Mouse (Mus musculus) limb, embryonic 14.5 days (tissue): Measurements from ENCODE around the gene Slc19a1. TPM values are rescaled to one million over a fixed set of nuclear protein-coding genes. Genes with fewer than 3 reads are reported as not detected.

Experiments used
- ATAC-seq: fragments of 200-750 bp; cut with Nextera tagmentation; 2 replicates; pipeline ENCODE4 v1.8.0; 2017; ENCODE audit warnings: low read depth, moderate number of reproducible peaks, moderate TSS enrichment; ENCODE audit not compliant: low FRiP score
- DNase-seq: peaks from one replicate; pipeline ENCODE4 v3.0.0-alpha.2; 2015; ENCODE audit warnings: low spot score
- H3K27ac ChIP-seq: fragments of 300-500 bp; sonication (generic); replicated peaks from 2 replicates; pipeline ENCODE4 v1.5.1; 2014; ENCODE audit warnings: low read depth, mild to moderate bottlenecking, low read length, moderate library complexity, mixed read lengths
- H3K27me3 ChIP-seq: fragments of 300-500 bp; sonication (generic); 2 replicates; pipeline ENCODE4 v1.6.1; 2014; ENCODE audit warnings: low read length, mixed read lengths; ENCODE audit not compliant: control insufficient read depth, insufficient read depth
- H3K36me3 ChIP-seq: fragments of 300-500 bp; sonication (generic); 2 replicates; pipeline ENCODE4 v1.6.1; 2014; ENCODE audit warnings: mild to moderate bottlenecking, low read length, moderate library complexity, mixed read lengths; ENCODE audit not compliant: control insufficient read depth, insufficient read depth
- H3K4me1 ChIP-seq: fragments of 300-500 bp; sonication (generic); 2 replicates; pipeline ENCODE4 v1.6.1; 2014; ENCODE audit warnings: antibody characterized with exemption, low read length, mixed read lengths; ENCODE audit not compliant: control insufficient read depth, insufficient read depth
- H3K4me2 ChIP-seq: fragments of 300-500 bp; sonication (generic); replicated peaks from 2 replicates; pipeline ENCODE4 v1.6.1; 2014; ENCODE audit warnings: low read depth, mild to moderate bottlenecking, low read length, moderate library complexity; ENCODE audit not compliant: severe bottlenecking
- H3K4me3 ChIP-seq: fragments of 300-500 bp; sonication (generic); replicated peaks from 2 replicates; pipeline ENCODE4 v1.5.1; 2014; ENCODE audit warnings: low read length
- H3K9ac ChIP-seq: fragments of 300-500 bp; sonication (generic); 2 replicates; pipeline ENCODE4 v1.6.1; 2014; ENCODE audit warnings: mild to moderate bottlenecking, low read depth, low read length, moderate library complexity; ENCODE audit not compliant: severe bottlenecking
- H3K9me3 ChIP-seq: fragments of 300-500 bp; sonication (generic); 2 replicates; pipeline ENCODE4 v1.6.1; 2016; ENCODE audit warnings: low read length; ENCODE audit not compliant: control insufficient read depth
- POLR2A ChIP-seq: fragments of 200-500 bp; IDR thresholded peaks from 2 replicates; pipeline ENCODE4 v1.8.0; 2012; ENCODE audit warnings: inconsistent platforms, mild to moderate bottlenecking, moderate library complexity, borderline replicate concordance; ENCODE audit not compliant: insufficient read depth, insufficient read length; ENCODE audit errors: extremely low read depth
- WGBS: fragments of 180-500 bp; shearing (Covaris S2); extraction: QIAGEN DNeasy Blood & Tissue Kit; methylation state at CpG from one replicate; pipeline ENCODE4 v1.1.7; 2014; 5-methylcytosine and 5-hydroxymethylcytosine counted together
- polyA plus RNA-seq, 2 experiments: library from polyadenylated mRNA; depleted of rRNA in 1 of 2; stranded (reverse) in 1 of 2; unstranded in 1 of 2; fragments of >200 nt; fragmentation: Nextera tagmentation in 1 of 2; extraction: Ambion mirVana in 1 of 2; gene quantifications; 2 replicates each; pipeline versions ENCODE4 v1.2.1 to v1.2.3; 2012 to 2014

The Slc19a1 gene
- polyA plus RNA-seq, 2 experiments = 30.5 to 47.1 TPM

GRCm38 (mm10) chr10:77056768-77057167 is 24.7 kb downstream of the Slc19a1 start:
- DNase-seq (no peak), ATAC-seq (no peak)
- Histone ChIP-seq H3K4me3 (no peak overlapping the region), H3K9ac (0 out of 2 replicates have a peak overlapping the region, but pooled peaks have one; percentile 13), H3K36me3 (peaks cover 11% of the 10 kb centered on the region), H3K27me3 (no peaks in the 10 kb centered on the region), H3K9me3 (no peaks in the 10 kb centered on the region), H3K4me1 (no peaks in the 10 kb centered on the region), H3K27ac (0 out of 2 replicates have a peak overlapping the region, but pooled peaks have one; percentile 4), H3K4me2 (no peak overlapping the region)
- 69% methylated on average over 10 of the region's 10 CpGs for WGBS
- no peak for TF ChIP-seq POLR2A

DNA sequence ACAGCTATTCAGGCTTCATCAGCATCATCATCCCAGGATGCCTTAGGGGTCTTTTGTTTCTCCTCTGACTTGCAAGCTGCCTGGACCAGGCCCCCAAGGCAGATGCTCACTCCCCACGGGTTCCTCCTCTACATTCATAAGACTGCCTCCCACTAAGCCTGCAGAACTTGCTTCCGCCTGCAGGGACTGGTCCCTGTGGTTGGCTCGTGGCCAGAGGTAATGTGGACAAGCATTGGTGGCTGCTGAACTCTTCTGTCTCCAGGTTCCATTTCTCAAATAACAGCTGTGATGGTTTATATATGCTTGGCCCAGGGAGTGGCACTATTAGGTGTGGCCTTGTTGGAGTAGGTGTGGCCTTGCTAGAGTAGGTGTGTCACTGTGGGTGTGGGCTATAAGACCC is 29.4 kb downstream of the Slc19a1 start:
- Histone ChIP-seq H3K9me3 (no peaks in the 10 kb centered on the region), H3K27ac (no peak overlapping the region), H3K4me3 (no peak overlapping the region), H3K27me3 (no peaks in the 10 kb centered on the region), H3K9ac (no peak overlapping the region), H3K4me1 (no peaks in the 10 kb centered on the region), H3K4me2 (no peak overlapping the region), H3K36me3 (no peaks in the 10 kb centered on the region; the same call in 1 of the 2 replicates)
- ATAC-seq (no peak), DNase-seq (no peak)
- WGBS = 71% methylated on average over 3 of the region's 3 CpGs
- TF ChIP-seq POLR2A = no peak

DNA sequence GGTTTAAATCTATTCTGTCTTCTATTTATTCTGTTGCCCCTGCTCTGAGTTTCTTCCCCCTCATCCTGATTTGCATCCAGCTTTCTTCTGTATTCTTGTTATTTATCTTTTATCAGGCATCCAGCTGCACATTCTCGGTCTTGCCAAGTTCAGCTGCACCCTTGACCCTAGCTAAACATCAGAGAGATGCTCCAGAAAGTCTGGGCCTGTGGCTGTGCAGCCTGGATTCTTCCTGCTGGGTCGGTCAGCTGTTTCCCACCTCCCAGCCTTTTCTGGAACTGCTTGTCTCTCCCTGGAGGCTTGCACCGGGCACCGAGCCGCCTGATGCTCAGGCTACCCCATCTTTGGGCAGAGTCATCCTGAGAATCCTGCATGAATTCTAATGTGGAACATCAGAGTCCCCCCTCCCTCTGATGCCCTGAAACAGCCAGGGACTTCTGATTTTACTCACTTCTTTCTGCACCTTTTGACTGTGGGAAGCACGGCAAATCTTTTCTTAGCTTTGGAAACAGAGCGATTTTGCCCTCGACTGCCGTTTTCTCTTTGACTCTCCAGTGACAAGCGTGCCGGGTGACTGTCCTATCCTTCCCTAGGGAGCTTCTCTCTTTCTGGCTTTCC is 30.5 kb downstream of the Slc19a1 start:
- ATAC-seq (no peak), DNase-seq (no peak)
- TF ChIP-seq POLR2A = no peak
- no peak overlapping the region for H3K27ac ChIP-seq
- no peaks in the 10 kb centered on the region for H3K4me1 ChIP-seq
- H3K4me3 ChIP-seq = no peak overlapping the region
- H3K27me3 ChIP-seq = no peaks in the 10 kb centered on the region
- H3K9ac ChIP-seq = no peak overlapping the region
- H3K36me3 ChIP-seq = no peaks in the 10 kb centered on the region; the same call in 1 of the 2 replicates
- H3K4me2 ChIP-seq = no peak overlapping the region
- WGBS = 85% methylated on average over 11 of the region's 11 CpGs
- no peaks in the 10 kb centered on the region for H3K9me3 ChIP-seq

GRCm38 (mm10) chr10:77064239-77064638 is 32.2 kb downstream of the Slc19a1 start:
- Histone ChIP-seq H3K36me3 (no peaks in the 10 kb centered on the region; the same call in 1 of the 2 replicates), H3K27ac (no peak overlapping the region), H3K4me1 (no peaks in the 10 kb centered on the region), H3K4me2 (no peak overlapping the region), H3K27me3 (no peaks in the 10 kb centered on the region), H3K4me3 (no peak overlapping the region), H3K9me3 (no peaks in the 10 kb centered on the region), H3K9ac (no peak overlapping the region)
- TF ChIP-seq POLR2A = no peak
- ATAC-seq (no peak), DNase-seq (no peak)
- 92% methylated on average over 3 of the region's 3 CpGs for WGBS

DNA sequence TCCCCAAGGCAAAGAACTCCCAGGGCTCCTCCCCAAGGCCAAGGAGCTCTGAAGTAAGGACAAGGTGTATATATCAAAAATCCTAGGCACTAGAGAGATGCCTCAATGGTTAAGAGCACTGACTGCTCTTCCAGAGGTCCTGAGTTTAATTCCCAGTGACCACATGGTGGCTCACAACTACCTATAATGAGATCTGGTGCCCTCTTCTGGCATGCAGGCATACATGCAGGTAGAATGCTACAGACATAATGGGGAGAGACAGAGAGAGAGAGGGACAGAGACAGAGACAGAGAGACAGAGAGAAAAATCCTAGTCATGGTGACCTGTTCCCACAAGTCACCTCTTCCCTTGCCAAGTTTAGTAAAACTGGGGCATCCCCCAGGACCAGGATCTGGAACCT is 32.6 kb downstream of the Slc19a1 start:
- TF ChIP-seq POLR2A = no peak
- H3K4me2 ChIP-seq = no peak overlapping the region
- ATAC-seq (no peak), DNase-seq (no peak)
- no peak overlapping the region for H3K9ac ChIP-seq
- H3K27me3 ChIP-seq = no peaks in the 10 kb centered on the region
- no peaks in the 10 kb centered on the region for H3K4me1 ChIP-seq
- H3K4me3 ChIP-seq = no peak overlapping the region
- no peak overlapping the region for H3K27ac ChIP-seq
- no peaks in the 10 kb centered on the region; the same call in 1 of the 2 replicates for H3K36me3 ChIP-seq
- H3K9me3 ChIP-seq = no peaks in the 10 kb centered on the region
